Mouse (Mus musculus) myocyte (in vitro differentiated cells): ENCODE data around the gene Gstm2. TPM values are rescaled to one million over a fixed set of nuclear protein-coding genes. Genes with fewer than 3 reads are reported as not detected.

Experiments
- H3K27me3 ChIP-seq: one replicate; pipeline ENCODE4 v1.6.1; 2011; ENCODE audit not compliant: control insufficient read depth, insufficient read depth, insufficient read length
- H3K36me3 ChIP-seq: one replicate; pipeline ENCODE4 v1.6.1; 2011; ENCODE audit not compliant: control insufficient read depth, insufficient read depth
- H3K4me2 ChIP-seq: one replicate; pipeline ENCODE4 v1.6.1; 2011; ENCODE audit warnings: low read depth, control low read depth
- H3K4me3 ChIP-seq: one replicate; pipeline ENCODE4 v1.5.1; 2011; ENCODE audit warnings: mild to moderate bottlenecking, control low read depth, moderate library complexity
- H3K79me2 ChIP-seq: one replicate; pipeline ENCODE4 v1.6.1; 2011; ENCODE audit not compliant: control insufficient read depth, insufficient read depth
- H3ac ChIP-seq: one replicate; pipeline ENCODE4 v1.6.1; 2011; ENCODE audit not compliant: control insufficient read depth, insufficient read length
- CEBPB ChIP-seq: IDR thresholded peaks from 2 replicates; pipeline ENCODE4 v1.6.1; 2011; ENCODE audit warnings: mild to moderate bottlenecking, moderate library complexity; ENCODE audit not compliant: poor library complexity, insufficient read depth, severe bottlenecking
- E2F4 ChIP-seq: IDR thresholded peaks from one replicate; pipeline ENCODE4 v1.6.1; 2011; ENCODE audit warnings: mild to moderate bottlenecking, control low read depth, moderate library complexity; ENCODE audit not compliant: insufficient read depth
- MAX ChIP-seq: IDR thresholded peaks from one replicate; pipeline ENCODE4 v1.6.1; 2011; ENCODE audit warnings: low read depth, mild to moderate bottlenecking, control low read depth
- MYOD1 ChIP-seq, 3 experiments: IDR thresholded peaks; one replicate each; pipeline ENCODE4 v1.6.1; 2011; ENCODE audit warnings: control low read depth in 2 of 3, low read depth in 2 of 3, mild to moderate bottlenecking in 2 of 3, moderate library complexity in 1 of 3; ENCODE audit not compliant: insufficient read length in 2 of 3, control insufficient read depth in 1 of 3
- MYOG ChIP-seq, 3 experiments: IDR thresholded peaks; one replicate each; pipeline ENCODE4 v1.6.1; 2011; ENCODE audit warnings: control low read depth in 2 of 3, low read depth in 2 of 3, mild to moderate bottlenecking in 2 of 3; ENCODE audit not compliant: insufficient read length in 2 of 3, control insufficient read depth in 1 of 3, insufficient read depth in 1 of 3
- POLR2A ChIP-seq: IDR thresholded peaks from one replicate; pipeline ENCODE4 v1.6.1; 2011; ENCODE audit warnings: low read depth, mild to moderate bottlenecking, control low read depth, moderate library complexity; ENCODE audit not compliant: insufficient read length
- POLR2AphosphoS2 ChIP-seq: IDR thresholded peaks from one replicate; pipeline ENCODE4 v1.6.1; 2011; ENCODE audit warnings: low read depth, control low read depth; ENCODE audit not compliant: insufficient read length
- REST ChIP-seq: IDR thresholded peaks from one replicate; pipeline ENCODE4 v1.6.1; 2011; ENCODE audit warnings: mild to moderate bottlenecking, control low read depth, moderate library complexity; ENCODE audit not compliant: insufficient read depth, insufficient read length
- SRF ChIP-seq: IDR thresholded peaks from one replicate; pipeline ENCODE4 v1.6.1; 2011; ENCODE audit warnings: low read depth; ENCODE audit not compliant: control insufficient read depth, insufficient read length
- TCF12 ChIP-seq: IDR thresholded peaks from one replicate; pipeline ENCODE4 v1.6.1; 2011; ENCODE audit warnings: mild to moderate bottlenecking, control low read depth; ENCODE audit not compliant: poor library complexity, insufficient read depth, severe bottlenecking
- TCF3 ChIP-seq: IDR thresholded peaks from one replicate; pipeline ENCODE4 v1.6.1; 2011; ENCODE audit warnings: low read depth, control low read depth; ENCODE audit not compliant: insufficient read length
- USF1 ChIP-seq: IDR thresholded peaks from one replicate; pipeline ENCODE4 v1.6.1; 2011; ENCODE audit warnings: low read depth, mild to moderate bottlenecking, control low read depth, moderate library complexity
- polyA plus RNA-seq: library from polyadenylated mRNA; unstranded; fragments of >200 nt; fragmentation: generic; extraction: Trizol; gene quantifications from one replicate; pipeline ENCODE4 v1.2.1, GENCODE M21; 2012; ENCODE audit warnings: missing spikeins

The Gstm2 gene
- polyA plus RNA-seq, 1 experiment = 17.1 TPM

DNA sequence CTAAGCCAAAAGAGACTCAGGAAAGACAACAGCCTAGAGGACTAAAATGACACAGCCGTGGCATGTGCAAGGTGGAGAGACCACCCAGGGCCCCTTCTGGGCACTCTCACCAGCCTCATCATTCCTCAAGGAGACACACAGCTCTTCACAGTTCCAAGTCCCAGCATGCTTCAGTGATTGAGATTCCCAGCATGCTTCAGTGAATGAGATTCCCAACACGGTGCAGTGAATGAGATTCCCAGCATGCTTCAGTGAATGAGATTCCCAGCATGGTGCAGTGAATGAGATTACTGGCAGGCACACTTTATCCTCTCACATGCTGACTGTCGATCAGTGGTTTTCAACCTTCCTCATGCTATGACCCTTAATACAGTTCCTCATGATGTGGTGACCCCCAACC is 25.3 kb upstream of the Gstm2 start:
- no peaks in the 10 kb centered on the region for H3K79me2 ChIP-seq
- H3K27me3 ChIP-seq = no peaks in the 10 kb centered on the region
- no peak overlapping the region for H3ac ChIP-seq
- TF ChIP-seq MYOG (IDR thresholded peaks at IDR 0.05; ENCODE audit: control insufficient read depth in 1 of 3, insufficient read depth in 1 of 3, insufficient read length in 2 of 3, low read depth in 2 of 3) = no peak
- no peak for TF ChIP-seq REST
- TF ChIP-seq TCF3 = no peak
- no peak for TF ChIP-seq MYOD1 (IDR thresholded peaks at IDR 0.05; ENCODE audit: control insufficient read depth in 1 of 3, insufficient read length in 2 of 3, low read depth in 2 of 3)
- no peak for TF ChIP-seq CEBPB
- TF ChIP-seq TCF12 = no peak
- no peak for TF ChIP-seq USF1
- TF ChIP-seq SRF = no peak
- TF ChIP-seq E2F4 = no peak
- no peak for TF ChIP-seq MAX
- no peak for TF ChIP-seq POLR2A
- no peak for TF ChIP-seq POLR2AphosphoS2
- H3K36me3 ChIP-seq = no peaks in the 10 kb centered on the region
- no peak overlapping the region for H3K4me2 ChIP-seq
- no peak overlapping the region for H3K4me3 ChIP-seq

DNA sequence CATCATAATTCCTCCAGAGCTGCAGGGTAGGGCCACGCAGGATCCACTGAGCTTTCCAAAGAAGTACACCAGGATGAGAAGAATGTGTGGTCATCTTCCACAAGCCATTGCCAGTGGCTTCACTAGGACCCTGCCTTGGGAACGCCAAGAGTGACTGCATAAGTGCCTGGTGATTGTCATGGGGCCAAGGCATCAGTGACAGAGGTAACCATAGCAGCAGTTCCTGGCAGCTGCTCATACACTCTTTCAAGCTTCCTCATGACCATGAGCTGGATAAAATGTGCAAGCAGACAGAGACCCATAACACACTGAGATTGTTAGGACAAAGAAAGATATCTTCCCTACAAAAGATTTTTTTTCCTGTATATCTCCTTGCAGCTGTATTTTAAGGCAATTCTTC is 24.0 kb upstream of the Gstm2 start:
- TF ChIP-seq POLR2A (no peak), TCF3 (no peak), MYOD1 (IDR thresholded peaks at IDR 0.05; ENCODE audit: control insufficient read depth in 1 of 3, insufficient read length in 2 of 3, low read depth in 2 of 3) (no peak), SRF (no peak), MYOG (IDR thresholded peaks at IDR 0.05; ENCODE audit: control insufficient read depth in 1 of 3, insufficient read depth in 1 of 3, insufficient read length in 2 of 3, low read depth in 2 of 3) (no peak), E2F4 (no peak), REST (no peak), TCF12 (no peak), USF1 (no peak), MAX (no peak)
- no peaks in the 10 kb centered on the region for H3K27me3 ChIP-seq
- H3K4me3 ChIP-seq = no peak overlapping the region
- no peak overlapping the region for H3K4me2 ChIP-seq
- no peaks in the 10 kb centered on the region for H3K36me3 ChIP-seq
- H3ac ChIP-seq = no peak overlapping the region
- H3K79me2 ChIP-seq = no peaks in the 10 kb centered on the region

DNA sequence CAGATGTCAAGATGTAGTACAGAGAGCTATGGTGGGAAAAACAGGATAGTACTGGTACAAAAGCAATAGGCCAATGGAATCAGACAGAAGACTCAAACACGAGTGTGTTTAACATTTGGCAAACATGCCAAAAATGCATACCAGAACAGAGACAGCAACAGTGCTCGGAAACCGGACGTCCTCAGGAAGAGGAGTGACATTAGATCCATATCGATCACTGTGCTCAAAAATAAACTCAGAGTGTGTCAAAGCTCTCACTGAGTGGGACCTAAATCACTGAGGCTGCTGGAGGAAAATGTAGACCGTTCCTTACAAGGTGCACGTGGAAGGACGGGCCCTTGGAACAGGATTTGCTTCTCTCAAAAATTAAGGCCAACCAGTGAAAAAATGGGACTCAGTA is 15.8 kb upstream of the Gstm2 start:
- TF ChIP-seq REST (no peak), MYOG (IDR thresholded peaks at IDR 0.05; ENCODE audit: control insufficient read depth in 1 of 3, insufficient read depth in 1 of 3, insufficient read length in 2 of 3, low read depth in 2 of 3) (no peak)
- H3K4me3 ChIP-seq = no peak overlapping the region
- H3K79me2 ChIP-seq = no peaks in the 10 kb centered on the region
- no peak overlapping the region for H3K4me2 ChIP-seq
- no peak overlapping the region for H3ac ChIP-seq
- no peaks in the 10 kb centered on the region for H3K36me3 ChIP-seq
- H3K27me3 ChIP-seq = no peaks in the 10 kb centered on the region

DNA sequence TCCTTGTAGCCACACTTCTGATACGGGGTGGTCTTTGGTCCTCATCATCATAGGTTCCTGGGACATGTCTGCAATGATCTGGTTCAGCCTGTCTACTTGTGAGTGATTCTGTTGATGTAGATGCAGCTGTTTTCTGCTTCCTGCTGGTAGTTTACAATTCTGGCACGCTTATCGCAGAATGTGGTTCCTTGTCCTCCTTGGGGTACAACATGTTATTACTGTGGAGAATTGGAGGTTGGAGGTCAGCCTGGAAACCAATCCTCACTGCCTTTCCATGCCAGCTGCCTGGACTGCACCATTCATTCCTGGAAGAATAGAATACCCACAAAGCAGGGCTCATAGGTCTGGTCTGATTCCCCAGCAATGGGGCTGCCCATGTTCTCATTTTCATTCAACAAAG is 13.2 kb upstream of the Gstm2 start:
- no peak overlapping the region for H3K4me2 ChIP-seq
- no peak overlapping the region for H3ac ChIP-seq
- no peaks in the 10 kb centered on the region for H3K27me3 ChIP-seq
- no peak overlapping the region for H3K4me3 ChIP-seq
- H3K79me2 ChIP-seq = no peaks in the 10 kb centered on the region
- H3K36me3 ChIP-seq = no peaks in the 10 kb centered on the region
- TF ChIP-seq USF1 = no peak
- TF ChIP-seq POLR2A = no peak
- no peak for TF ChIP-seq TCF12
- no peak for TF ChIP-seq REST
- TF ChIP-seq POLR2AphosphoS2 = no peak
- no peak for TF ChIP-seq CEBPB
- TF ChIP-seq MYOG (IDR thresholded peaks at IDR 0.05; ENCODE audit: control insufficient read depth in 1 of 3, insufficient read depth in 1 of 3, insufficient read length in 2 of 3, low read depth in 2 of 3) = no peak
- TF ChIP-seq SRF = no peak
- TF ChIP-seq E2F4 = no peak
- TF ChIP-seq MAX = no peak

DNA sequence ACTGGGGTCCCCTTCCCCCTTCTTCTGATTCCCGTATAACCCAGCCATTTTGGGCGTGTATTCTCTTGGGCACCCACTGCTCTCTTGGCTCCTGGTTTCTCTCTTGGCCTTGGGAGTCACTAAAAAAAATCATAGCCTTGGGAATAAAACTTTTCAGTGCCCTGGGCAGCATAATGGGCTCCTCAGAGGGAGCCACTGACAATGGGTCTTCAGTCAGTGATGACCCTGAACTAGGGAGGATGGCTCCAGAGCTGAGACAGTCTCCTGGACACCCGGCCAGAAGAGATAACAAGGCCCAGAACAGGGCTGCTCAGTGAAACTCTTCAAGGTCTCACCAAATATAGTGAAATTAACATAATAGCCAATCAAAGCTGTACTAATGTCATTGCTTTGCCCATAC is 12.3 kb upstream of the Gstm2 start:
- no peak for TF ChIP-seq POLR2AphosphoS2
- TF ChIP-seq SRF = no peak
- TF ChIP-seq TCF3 = no peak
- no peak for TF ChIP-seq E2F4
- no peak for TF ChIP-seq TCF12
- no peak for TF ChIP-seq POLR2A
- TF ChIP-seq CEBPB = no peak
- no peak for TF ChIP-seq USF1
- no peak for TF ChIP-seq MAX
- TF ChIP-seq REST = no peak
- no peak for TF ChIP-seq MYOD1 (IDR thresholded peaks at IDR 0.05; ENCODE audit: control insufficient read depth in 1 of 3, insufficient read length in 2 of 3, low read depth in 2 of 3)
- TF ChIP-seq MYOG (IDR thresholded peaks at IDR 0.05; ENCODE audit: control insufficient read depth in 1 of 3, insufficient read depth in 1 of 3, insufficient read length in 2 of 3, low read depth in 2 of 3) = no peak

More for the DNA sequence above, 12.3 kb upstream of the Gstm2 start:
- Histone ChIP-seq H3K4me3 (no peak overlapping the region), H3K36me3 (no peaks in the 10 kb centered on the region), H3K27me3 (no peaks in the 10 kb centered on the region), H3K4me2 (no peak overlapping the region), H3K79me2 (no peaks in the 10 kb centered on the region), H3ac (no peak overlapping the region)
